Mouse (Mus musculus): ENCODE measurements around the gene Ttc23l. TPM values are rescaled to one million over a fixed set of nuclear protein-coding genes. Genes with fewer than 3 reads are reported as not detected.

Ttc23l gene
- polyA plus RNA-seq, 1 experiment = 125 TPM

DNA sequence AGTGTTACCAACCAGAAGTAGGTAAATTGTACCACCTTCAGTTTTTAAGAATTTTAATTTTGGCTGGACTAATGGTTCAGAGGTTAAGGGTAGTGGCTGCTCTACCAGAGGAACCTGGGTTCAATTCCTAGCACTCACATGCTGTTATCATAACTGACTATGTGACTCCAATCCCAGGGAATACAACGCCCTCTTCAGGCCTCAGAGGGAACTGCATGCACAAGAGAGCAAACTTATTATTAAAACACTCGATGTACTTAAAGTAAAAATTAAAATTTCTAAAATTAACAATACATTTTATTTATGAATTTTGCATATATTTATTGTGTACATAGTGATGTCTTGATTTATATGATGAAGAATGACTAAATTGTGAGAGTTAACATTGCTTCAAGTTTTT is 28.1 kb upstream of the Ttc23l start:
- H3K36me3 ChIP-seq (ENCODE audit: control insufficient read depth, insufficient read depth, low read length) = no peaks in the 10 kb centered on the region; the same call in 1 of the 2 replicates
- TF ChIP-seq POLR2A (IDR thresholded peaks at IDR 0.05; ENCODE audit: control insufficient read depth, low read depth, low read length) (no peak), CTCF (IDR thresholded peaks at IDR 0.05; ENCODE audit: control insufficient read depth, insufficient read depth, insufficient replicate concordance, low read depth, low read length) (no peak)

GRCm38 (mm10) chr15:10584359-10585187 is 26.1 kb upstream of the Ttc23l start:
- TF ChIP-seq CTCF (IDR thresholded peaks at IDR 0.05; ENCODE audit: control insufficient read depth, insufficient read depth, insufficient replicate concordance, low read depth, low read length) = no peak
- TF ChIP-seq POLR2A (IDR thresholded peaks at IDR 0.05; ENCODE audit: control insufficient read depth, low read depth, low read length) = no peak
- Histone ChIP-seq H3K4me3 (ENCODE audit: control insufficient read depth, low read depth, low read length) (no peak overlapping the region), H3K4me1 (ENCODE audit: control insufficient read depth, insufficient read depth, low read length) (no peaks in the 10 kb centered on the region), H3K27me3 (ENCODE audit: control insufficient read depth, insufficient read depth, low read length) (no peaks in the 10 kb centered on the region), H3K36me3 (ENCODE audit: control insufficient read depth, insufficient read depth, low read length) (no peaks in the 10 kb centered on the region; the same call in 1 of the 2 replicates), H3K27ac (ENCODE audit: control insufficient read depth, insufficient read depth, low read depth, low read length) (no peak overlapping the region)

More for the DNA sequence above, 28.1 kb upstream of the Ttc23l start:
- no peak overlapping the region for H3K4me3 ChIP-seq (ENCODE audit: control insufficient read depth, low read depth, low read length)
- no peak overlapping the region for H3K27ac ChIP-seq (ENCODE audit: control insufficient read depth, insufficient read depth, low read depth, low read length)
- no peaks in the 10 kb centered on the region for H3K27me3 ChIP-seq (ENCODE audit: control insufficient read depth, insufficient read depth, low read length)
- no peaks in the 10 kb centered on the region for H3K4me1 ChIP-seq (ENCODE audit: control insufficient read depth, insufficient read depth, low read length)

DNA sequence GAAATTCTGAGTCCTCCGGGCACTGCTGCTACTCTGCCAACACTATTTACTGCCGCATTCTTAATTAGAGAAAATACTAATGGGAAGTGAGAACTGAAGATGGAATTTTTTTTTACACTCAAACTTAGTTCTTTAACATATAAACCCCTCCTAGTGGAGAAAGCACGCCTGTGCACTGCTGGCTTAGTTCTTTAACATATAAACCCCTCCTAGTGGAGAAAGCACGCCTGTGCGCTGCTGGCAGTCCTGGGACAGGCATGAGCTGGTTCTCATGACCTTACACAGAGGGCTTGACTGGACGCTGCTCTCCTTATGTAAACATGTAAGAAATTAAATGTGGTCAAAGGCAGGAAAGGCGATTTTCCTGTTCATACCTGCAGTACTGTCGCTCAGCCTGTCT is 24.9 kb upstream of the Ttc23l start:
- TF ChIP-seq POLR2A (IDR thresholded peaks at IDR 0.05; ENCODE audit: control insufficient read depth, low read depth, low read length) (no peak), CTCF (IDR thresholded peaks at IDR 0.05; ENCODE audit: control insufficient read depth, insufficient read depth, insufficient replicate concordance, low read depth, low read length) (peak; percentile 14; the same call in 1 of the 2 replicates)
- H3K36me3 ChIP-seq (ENCODE audit: control insufficient read depth, insufficient read depth, low read length) = no peaks in the 10 kb centered on the region; the same call in 1 of the 2 replicates
- no peak overlapping the region for H3K27ac ChIP-seq (ENCODE audit: control insufficient read depth, insufficient read depth, low read depth, low read length)
- no peaks in the 10 kb centered on the region for H3K4me1 ChIP-seq (ENCODE audit: control insufficient read depth, insufficient read depth, low read length)
- no peaks in the 10 kb centered on the region for H3K27me3 ChIP-seq (ENCODE audit: control insufficient read depth, insufficient read depth, low read length)
- no peak overlapping the region for H3K4me3 ChIP-seq (ENCODE audit: control insufficient read depth, low read depth, low read length)

DNA sequence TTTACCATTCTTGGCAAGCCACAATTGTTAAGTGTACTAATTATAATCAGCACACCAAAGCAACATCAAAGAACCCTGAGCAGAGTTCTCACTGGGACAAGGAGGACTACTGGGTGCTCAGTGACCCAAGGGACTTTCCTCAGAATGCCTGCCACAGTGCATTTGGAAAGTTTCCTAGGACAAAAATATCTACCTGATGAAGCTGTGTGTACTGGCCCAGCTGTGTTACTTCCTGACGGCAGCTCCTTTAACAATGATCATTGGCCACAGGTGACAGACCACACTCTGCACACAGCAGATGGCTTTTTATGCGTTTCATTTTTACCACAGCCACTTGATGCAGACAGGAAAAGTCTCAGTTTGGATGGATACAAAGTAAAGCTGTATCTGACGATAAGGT is 20.7 kb upstream of the Ttc23l start:
- TF ChIP-seq CTCF (IDR thresholded peaks at IDR 0.05; ENCODE audit: control insufficient read depth, insufficient read depth, insufficient replicate concordance, low read depth, low read length) (no peak), POLR2A (IDR thresholded peaks at IDR 0.05; ENCODE audit: control insufficient read depth, low read depth, low read length) (no peak)
- no peaks in the 10 kb centered on the region; the same call in 1 of the 2 replicates for H3K36me3 ChIP-seq (ENCODE audit: control insufficient read depth, insufficient read depth, low read length)
- no peaks in the 10 kb centered on the region for H3K27me3 ChIP-seq (ENCODE audit: control insufficient read depth, insufficient read depth, low read length)
- H3K27ac ChIP-seq (ENCODE audit: control insufficient read depth, insufficient read depth, low read depth, low read length) = no peak overlapping the region
- H3K4me1 ChIP-seq (ENCODE audit: control insufficient read depth, insufficient read depth, low read length) = no peaks in the 10 kb centered on the region
- H3K4me3 ChIP-seq (ENCODE audit: control insufficient read depth, low read depth, low read length) = no peak overlapping the region

DNA sequence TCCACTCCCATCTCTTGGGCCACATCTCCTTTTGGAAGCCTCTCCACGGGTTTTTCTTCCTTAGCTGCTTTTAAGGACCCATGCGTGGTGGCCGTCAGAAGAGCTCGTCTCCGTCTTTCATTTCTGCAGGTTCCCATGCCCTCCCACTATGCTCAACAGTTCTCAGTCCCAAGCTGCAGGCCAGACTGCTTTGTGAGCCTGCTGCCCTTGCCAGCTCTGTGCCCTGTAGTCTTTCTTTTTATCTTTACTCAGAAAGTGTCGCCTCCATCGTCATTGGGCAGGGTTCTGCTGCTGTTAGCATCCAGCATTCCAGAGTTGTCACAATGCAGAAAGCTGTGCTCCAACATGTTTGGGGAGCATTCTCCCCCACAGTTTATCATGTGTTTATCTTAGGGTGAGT is 8.0 kb upstream of the Ttc23l start:
- Histone ChIP-seq H3K27me3 (ENCODE audit: control insufficient read depth, insufficient read depth, low read length) (no peaks in the 10 kb centered on the region), H3K36me3 (ENCODE audit: control insufficient read depth, insufficient read depth, low read length) (no peaks in the 10 kb centered on the region; the same call in 1 of the 2 replicates)
- TF ChIP-seq CTCF (IDR thresholded peaks at IDR 0.05; ENCODE audit: control insufficient read depth, insufficient read depth, insufficient replicate concordance, low read depth, low read length) (no peak), POLR2A (IDR thresholded peaks at IDR 0.05; ENCODE audit: control insufficient read depth, low read depth, low read length) (no peak)

GRCm38 (mm10) chr15:10564201-10564600 is 5.7 kb upstream of the Ttc23l start:
- Histone ChIP-seq H3K27ac (ENCODE audit: control insufficient read depth, insufficient read depth, low read depth, low read length) (no peak overlapping the region), H3K27me3 (ENCODE audit: control insufficient read depth, insufficient read depth, low read length) (no peaks in the 10 kb centered on the region), H3K36me3 (ENCODE audit: control insufficient read depth, insufficient read depth, low read length) (no peaks in the 10 kb centered on the region; the same call in 1 of the 2 replicates), H3K4me1 (ENCODE audit: control insufficient read depth, insufficient read depth, low read length) (no peaks in the 10 kb centered on the region), H3K4me3 (ENCODE audit: control insufficient read depth, low read depth, low read length) (no peak overlapping the region)
- TF ChIP-seq CTCF (IDR thresholded peaks at IDR 0.05; ENCODE audit: control insufficient read depth, insufficient read depth, insufficient replicate concordance, low read depth, low read length) = no peak
- no peak for TF ChIP-seq POLR2A (IDR thresholded peaks at IDR 0.05; ENCODE audit: control insufficient read depth, low read depth, low read length)

More for the DNA sequence above, 8.0 kb upstream of the Ttc23l start:
- Histone ChIP-seq H3K4me3 (ENCODE audit: control insufficient read depth, low read depth, low read length) (no peak overlapping the region), H3K27ac (ENCODE audit: control insufficient read depth, insufficient read depth, low read depth, low read length) (no peak overlapping the region), H3K4me1 (ENCODE audit: control insufficient read depth, insufficient read depth, low read length) (no peaks in the 10 kb centered on the region)

GRCm38 (mm10) chr15:10562281-10562680 is 3.8 kb upstream of the Ttc23l start:
- TF ChIP-seq POLR2A (IDR thresholded peaks at IDR 0.05; ENCODE audit: control insufficient read depth, low read depth, low read length) (no peak), CTCF (IDR thresholded peaks at IDR 0.05; ENCODE audit: control insufficient read depth, insufficient read depth, insufficient replicate concordance, low read depth, low read length) (no peak)
- H3K27ac ChIP-seq (ENCODE audit: control insufficient read depth, insufficient read depth, low read depth, low read length) = no peak overlapping the region

More at GRCm38 (mm10) chr15:10562281-10562680, 3.8 kb upstream of the Ttc23l start:
- Histone ChIP-seq H3K4me3 (ENCODE audit: control insufficient read depth, low read depth, low read length) (no peak overlapping the region), H3K36me3 (ENCODE audit: control insufficient read depth, insufficient read depth, low read length) (no peaks in the 10 kb centered on the region), H3K4me1 (ENCODE audit: control insufficient read depth, insufficient read depth, low read length) (peaks cover 3% of the 10 kb centered on the region), H3K27me3 (ENCODE audit: control insufficient read depth, insufficient read depth, low read length) (no peaks in the 10 kb centered on the region)
